Mouse (Mus musculus) ovary, postnatal 36 days (tissue): ENCODE measurements around the gene Spin2e.
"Not testable (repeated sequence)": the region's sequence is repeated elsewhere in the genome, so short reads cannot be mapped to it uniquely, and the experiment has no call there.

ENCODE experiments used
- DNase-seq: peaks from one replicate; pipeline ENCODE4 v3.0.0; 2022; ENCODE audit warnings: low spot score, mixed read lengths

Spin2e gene

GRCm38 (mm10) chrX:31618820-31619219 is at the start of gene Spin2e:
Gene Spin2e (minus strand): TSS chrX:31618920.
- not testable (repeated sequence) for DNase-seq

GRCm38 (mm10) chrX:31574183-31574582 is 44.5 kb downstream of the Spin2e start, which contains the start of gene Gm21883:
Gene Gm21883 (minus strand): TSS chrX:31574283.
- DNase-seq: not testable (repeated sequence)
